Mouse (Mus musculus) lung, postnatal 4 days (tissue): ENCODE measurements around the gene Rasa3.

ENCODE experiments used
- DNase-seq, 2 experiments: peaks; one replicate each; pipeline ENCODE4 v3.0.0; 2021

The Rasa3 gene

DNA sequence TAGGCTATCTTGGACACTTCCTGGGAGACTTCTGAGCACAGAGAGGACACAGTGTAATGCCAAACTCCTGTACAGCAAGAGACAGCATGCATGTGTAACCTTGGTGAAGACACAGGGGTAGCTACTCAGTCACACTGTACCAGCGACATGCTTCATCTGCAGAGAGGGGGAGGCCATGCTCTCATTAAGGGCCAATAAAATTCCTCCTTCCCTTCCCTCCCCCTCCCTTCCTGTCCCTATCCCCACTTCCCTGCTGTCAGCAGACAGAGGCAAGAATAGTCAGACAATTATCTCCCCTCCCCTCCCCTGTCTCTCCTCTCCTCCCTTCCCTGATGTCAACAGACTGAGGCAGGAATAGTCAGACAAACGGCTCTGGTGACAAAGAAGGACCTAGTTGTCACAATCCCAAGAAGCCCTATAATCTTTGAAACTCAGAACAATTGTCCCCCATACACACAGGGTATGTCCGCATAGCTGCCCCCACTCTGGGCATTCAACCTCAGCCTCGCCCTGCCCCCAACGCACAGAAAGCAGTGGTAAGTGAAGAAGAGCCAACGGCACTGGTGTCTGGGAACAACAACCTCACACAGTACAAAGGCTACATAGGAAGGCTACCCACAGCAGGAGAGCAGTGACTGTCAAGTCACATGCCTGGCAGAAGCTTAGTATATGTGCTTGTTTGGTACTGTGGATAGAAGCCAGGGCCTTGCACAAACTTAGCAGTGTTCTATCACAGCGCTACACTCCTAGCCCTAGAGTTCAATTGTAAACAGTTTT lies 28.8 kb downstream of the Rasa3 start:
- DNase-seq = peak; percentile 45 to 55

DNA sequence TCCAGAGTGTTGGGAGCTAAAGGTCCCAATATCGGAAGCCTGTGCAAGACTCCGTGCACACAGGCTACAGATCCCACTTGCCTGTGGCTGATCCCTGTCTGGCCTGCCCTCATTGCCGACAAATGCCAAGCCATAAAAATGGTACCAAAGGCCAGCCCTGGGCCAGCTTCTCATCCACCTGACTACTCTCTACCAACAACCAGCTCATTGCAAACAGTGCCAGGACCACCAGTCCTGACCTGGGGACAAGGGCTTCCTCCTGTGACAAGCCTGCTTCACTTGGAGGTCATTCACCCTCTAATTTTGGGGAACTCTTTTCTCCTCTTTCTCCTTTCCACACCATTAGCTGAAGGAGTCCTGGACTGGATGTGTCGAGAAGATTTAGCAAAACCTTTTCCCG lies 29.8 kb downstream of the Rasa3 start:
- no peak for DNase-seq

DNA sequence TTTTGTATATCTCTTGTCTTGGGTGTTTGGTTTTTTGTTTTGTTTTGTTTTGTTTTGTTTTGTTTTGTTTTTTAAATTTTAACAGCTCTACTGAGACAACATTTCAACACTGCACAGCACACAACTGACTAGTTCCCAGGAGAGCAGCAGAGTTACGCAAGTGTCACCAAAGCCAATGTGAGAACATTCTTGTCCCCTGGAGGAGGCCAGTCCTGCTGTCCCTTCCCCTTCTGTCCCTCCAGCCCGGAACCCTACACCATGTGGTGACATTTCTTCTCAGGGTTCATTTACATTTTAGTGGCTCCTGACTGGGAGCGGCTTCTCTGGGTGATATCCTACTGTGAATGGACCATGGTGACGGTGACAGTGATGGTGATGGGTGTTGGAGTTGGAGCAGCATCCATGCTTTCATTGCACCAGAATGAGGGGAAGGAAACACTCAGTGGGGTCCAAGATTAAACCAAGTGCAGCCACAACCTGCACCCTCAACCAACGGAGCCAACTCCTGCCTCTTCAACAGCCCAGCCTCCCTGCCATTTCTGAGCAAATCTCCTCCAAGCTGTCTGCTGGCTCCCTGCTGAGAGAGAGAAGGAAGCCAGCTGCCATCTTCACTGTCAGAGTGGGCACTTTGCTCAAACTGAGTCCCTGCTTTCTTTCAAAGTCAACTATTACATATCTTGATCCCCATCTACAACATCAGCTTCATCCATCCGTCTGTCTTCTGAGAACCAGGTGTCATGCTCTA lies 32.3 kb downstream of the Rasa3 start:
- peak; percentile 35 to 44 for DNase-seq

DNA sequence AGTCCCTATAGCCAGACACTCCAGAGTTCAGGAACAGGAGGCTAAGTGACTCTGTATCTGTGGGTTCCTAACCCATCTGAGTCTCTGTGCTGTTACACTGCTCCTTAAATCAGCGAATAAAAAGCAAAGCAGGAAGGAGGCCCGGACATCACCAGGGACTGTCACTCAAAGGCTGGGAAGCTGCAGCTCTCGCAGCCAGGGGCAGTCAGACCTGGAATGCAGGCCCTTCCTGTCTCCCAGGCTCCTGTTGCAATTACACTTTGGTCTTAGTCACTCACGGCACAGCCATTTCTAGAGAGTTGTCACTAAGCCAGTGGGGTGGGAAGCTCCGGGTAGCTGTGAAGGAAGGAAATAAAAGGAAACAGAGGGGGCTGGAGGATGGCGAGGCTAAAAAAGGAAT lies 33.2 kb downstream of the Rasa3 start:
- DNase-seq = peak in 1 of 2 experiments; percentile 66

DNA sequence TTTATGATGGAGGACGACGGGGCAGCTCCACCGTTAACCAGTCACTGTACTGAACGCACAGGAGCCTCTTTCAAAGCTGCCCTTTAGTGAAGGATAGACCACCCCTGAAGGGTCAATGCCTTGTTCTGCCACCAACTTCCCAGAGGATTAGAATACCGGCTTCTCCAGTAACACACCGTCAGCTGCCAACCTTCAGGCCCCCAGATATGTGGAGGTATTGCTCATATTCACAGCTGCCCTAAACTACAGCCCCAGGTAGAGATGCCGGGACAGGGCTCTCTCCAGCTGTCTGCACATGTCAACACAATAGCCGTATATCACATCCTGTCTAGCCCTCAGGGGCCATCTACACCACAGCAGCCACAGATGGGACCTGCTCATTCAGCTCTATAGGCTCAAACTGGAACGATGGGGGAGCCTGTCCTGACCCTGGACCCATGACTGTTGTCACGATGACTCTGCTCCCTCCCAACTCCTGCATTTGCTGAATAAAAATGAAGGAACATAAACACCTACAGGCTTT lies 34.7 kb downstream of the Rasa3 start:
- no peak for DNase-seq

DNA sequence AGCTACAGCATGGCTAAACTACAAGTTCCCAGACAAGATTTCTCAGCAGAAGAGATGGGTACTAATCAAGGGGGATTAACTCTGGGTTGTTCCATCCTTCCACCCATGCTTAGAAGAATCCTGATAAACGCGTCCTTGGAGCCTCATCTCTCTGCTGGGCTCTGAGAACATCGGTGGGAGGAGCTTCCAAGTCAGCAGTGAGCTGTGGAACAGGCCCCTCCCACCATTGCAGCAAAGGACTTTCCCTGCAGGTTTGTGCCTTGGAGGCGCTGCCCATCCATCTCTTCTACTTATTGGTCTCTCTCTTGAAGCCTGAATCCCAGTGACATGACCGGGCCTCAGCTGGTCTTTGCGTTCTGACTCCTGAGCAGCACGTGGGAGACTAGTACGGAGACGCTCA lies 36.2 kb downstream of the Rasa3 start:
- no peak for DNase-seq

DNA sequence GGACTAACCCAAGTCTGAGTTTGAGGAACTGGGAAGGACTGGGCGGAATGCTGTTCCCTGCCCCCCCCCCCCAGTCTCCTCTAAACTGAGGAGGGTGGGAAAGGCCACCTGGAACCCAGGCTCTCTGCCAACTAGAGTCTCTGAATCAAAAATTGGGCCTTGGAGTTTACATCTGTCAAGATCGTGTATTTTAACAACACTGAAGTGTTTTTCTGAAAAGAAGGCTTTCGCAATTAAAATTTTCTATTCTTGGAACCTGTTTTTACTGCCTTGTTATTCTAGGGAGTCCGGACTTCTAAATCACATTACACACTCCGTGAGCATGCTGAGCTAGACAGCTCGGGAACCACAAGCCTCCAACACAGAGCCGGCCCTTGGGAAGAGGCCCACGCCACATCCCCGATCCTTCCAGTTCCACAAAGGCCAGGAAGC lies 36.9 kb downstream of the Rasa3 start:
- peak; percentile 32 to 50 for DNase-seq

DNA sequence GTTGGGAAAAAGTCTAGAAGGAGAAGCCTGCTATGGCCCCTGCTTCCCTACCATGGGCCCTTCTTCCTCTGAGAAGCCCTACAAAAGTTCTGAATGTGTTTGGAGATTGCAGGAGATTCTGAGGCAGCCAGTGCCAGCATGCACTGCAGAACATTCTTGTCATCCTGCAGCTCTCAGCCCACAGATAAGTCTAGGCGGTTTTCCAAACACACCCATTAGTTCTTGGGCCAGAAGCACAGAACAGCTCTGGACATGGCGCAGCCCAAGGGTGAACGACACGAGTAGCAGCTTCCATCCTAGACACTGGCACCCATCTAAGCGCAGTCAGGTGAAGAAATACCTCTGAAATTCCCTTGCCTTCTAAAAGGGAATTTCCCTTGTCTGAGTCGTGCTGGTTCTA lies 44.3 kb downstream of the Rasa3 start:
- peak in 1 of 2 experiments; percentile 24 for DNase-seq

DNA sequence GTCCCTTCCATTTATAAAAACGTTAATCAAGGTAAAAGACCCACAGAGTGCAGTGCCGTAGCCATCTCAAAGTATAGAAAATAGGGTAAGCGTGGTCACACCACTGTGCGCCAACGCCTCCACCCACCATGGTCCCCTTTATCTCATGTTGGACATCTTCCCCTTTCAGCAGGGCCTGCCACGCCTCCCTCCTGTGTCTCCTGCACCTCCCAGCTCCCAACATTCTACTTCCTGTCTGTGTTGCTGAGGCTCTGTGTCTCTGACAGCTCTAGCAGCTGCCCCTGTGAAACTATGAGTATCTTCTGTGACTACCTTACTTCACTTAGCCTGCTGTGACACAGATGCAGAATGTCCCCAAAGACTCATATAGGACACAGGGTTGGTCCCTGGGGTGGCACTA lies 45.1 kb downstream of the Rasa3 start:
- peak in 1 of 2 experiments; percentile 39 for DNase-seq

DNA sequence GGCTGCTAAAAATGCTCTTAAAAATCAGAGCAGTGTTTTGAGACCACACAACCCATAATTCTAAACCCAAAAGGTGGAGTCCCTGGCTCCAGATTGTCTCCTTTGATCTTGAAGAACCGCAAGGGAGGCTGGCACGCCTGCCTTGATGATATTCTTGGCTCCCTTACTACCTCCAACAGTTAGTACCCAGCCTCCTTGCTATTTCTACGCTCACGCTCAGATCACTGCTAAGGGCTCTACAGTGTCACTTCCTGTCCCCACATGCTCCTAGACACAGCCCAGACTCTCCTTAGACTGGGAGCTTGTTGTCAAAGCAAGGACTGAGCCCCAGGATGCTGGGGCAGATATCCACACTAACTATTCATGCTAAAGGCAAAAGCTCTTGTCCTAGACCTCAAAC lies 46.6 kb downstream of the Rasa3 start:
- peak in 1 of 2 experiments; percentile 13 for DNase-seq

DNA sequence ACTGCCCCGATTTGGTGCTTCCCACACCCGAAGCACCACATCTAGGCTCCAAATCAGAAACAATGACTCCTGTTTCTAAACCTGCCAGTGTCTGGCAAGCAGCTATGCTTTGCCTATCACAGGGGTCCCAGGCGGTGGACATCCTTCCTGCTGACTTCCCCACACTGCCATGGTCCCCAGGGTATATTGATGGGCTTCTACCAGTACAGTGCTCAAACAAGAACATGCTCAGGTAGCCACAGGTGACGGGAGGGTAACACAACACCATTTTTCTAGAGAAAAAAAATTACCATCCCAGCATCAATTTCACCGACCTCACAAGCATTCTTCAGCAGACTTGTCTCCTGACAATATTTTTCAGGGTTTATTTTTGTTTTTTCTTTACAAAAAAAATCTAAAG lies 47.2 kb downstream of the Rasa3 start:
- peak in 1 of 2 experiments; percentile 12 for DNase-seq

DNA sequence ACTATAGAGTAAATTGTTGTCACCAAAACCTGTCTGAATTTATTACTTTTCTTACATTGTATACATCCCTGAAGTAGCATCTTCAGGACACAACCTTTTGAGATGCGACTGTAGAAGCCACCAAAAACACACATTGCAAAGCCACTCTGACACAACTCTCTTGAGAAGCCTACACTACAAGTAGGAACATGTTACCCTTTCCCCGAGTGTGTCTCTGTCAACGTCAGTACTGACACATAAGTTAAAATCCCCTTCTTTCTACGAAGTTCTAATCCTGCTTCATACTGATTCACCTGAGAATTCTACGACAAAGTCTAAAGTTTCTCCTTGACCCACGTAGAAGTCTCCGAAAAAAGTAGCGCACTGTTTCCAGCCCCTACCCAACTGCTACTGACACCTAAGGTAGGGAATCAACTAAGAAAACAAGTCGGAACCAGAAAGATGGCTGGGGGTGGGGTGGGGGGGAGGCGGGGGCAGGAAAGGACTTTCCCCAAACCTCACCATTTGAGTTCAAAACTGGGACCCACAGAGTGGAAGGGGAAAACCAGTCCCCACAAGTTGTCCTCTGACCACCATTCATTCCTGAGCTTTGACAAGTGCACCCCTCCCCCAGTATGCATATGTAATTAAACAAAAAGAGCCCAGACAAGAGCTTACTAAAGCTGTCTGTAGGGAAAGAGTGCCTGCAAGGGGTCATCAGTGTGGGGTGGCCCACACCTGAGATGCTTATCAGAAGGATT lies 47.9 kb downstream of the Rasa3 start:
- no peak for DNase-seq

DNA sequence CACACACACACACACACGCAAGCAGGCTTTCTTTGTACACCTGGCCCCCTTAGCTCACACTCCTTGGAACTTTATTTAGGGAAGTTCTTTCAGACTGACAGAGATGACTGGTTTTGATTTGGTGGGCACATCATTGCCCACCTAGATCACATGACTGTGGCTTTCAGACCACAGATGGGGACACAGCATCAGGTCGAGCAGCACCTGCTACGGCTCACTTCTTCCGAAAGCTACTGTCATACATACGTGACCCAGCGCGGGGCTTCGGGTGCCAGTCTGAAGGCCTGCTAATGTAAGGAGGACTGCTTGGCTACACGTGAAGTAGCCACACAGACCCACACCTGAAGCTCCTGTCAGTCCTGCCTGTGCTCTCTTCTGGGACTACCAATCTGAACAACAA lies 49.3 kb downstream of the Rasa3 start:
- DNase-seq = peak in 1 of 2 experiments; percentile 13

DNA sequence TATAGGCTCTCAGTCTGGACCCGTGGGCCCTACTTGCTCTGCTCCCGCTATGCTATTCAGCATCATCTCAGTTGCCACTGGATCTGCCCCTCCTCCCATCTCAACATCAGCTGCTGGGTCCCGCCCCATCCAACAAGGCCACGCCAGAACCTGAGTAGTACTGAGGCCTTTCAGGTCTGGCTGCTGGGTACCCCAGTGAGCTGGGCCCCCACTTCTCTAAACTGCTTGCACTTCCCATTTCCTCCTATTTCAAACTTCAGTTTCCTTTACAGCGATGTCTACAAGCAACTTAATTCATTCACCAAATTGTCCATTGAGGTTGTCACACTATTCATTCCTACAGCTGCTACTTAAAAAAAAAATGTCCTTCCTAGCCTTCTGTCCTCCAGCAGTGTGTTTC lies 49.8 kb downstream of the Rasa3 start:
- peak in 1 of 2 experiments; percentile 20 for DNase-seq

DNA sequence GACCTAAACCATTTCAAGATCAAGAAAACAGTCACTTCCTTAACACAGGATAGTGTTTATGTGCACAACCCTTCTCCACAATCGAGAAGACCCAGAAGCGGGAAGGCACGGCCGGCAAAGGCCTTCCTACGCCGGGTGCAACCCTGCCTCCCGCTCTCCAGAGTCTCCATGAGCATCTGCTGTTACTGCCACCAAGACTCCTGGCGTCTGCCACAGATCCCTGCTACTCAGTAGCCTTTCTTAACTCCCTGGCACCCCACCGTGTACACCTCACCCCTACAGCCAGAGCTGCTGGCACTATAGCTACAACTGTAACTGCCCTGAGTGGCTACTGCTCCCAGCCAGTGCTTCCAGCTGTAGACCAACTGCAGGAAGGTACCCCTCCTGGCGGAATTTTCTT lies 51.3 kb downstream of the Rasa3 start:
- DNase-seq = peak in 1 of 2 experiments; percentile 29

DNA sequence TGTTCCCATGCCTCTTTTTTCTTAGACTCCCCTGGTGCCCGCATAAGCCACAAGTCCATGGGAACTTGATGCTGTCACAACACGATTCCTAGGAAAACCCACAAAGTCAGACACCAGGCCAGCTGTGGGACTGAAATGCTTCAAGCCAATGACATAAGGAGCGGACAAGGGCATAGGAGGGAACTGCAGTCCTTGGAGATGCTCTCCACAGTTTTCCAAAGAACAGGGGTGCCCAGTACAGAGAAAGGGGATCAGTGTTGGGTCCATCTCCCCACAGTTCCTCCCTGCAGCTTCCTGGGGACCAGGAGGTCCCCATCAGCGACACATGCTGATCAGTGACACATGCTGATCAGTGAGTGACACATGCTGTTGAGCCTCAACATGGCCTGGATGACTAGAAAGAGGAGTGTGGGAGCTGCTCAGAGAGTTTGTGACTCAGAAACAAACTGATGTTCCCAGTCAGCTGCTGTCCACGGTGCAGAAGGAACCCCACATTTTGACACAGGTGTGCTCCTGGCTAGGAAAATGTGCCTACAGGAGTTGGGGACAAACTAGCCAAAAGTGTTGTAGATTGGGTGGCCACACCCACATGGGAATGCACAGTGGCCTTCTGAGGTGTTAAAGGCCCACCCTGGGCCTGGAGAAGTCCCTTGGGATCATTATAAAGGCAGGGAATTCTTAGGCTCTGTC lies 52.0 kb downstream of the Rasa3 start:
- peak; percentile 20 to 63 for DNase-seq

DNA sequence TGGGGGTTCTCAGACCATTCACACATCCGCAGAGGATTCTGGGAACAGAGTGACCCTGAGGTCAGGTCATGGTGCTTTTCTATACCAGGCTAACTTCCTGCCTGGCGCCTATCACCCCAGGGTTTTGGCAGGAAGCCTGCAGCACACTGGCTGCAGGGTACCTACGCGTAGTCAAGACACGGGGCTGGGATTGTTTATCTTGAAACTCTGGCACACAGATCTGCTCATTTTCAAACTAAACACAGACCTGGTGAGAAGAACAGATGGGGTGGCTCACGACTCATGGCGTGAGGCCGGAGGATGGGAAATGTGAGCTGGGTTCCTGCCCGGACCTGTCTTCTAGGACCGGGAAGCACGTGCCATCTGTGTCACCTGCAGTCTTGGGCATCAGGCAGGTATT lies 52.5 kb downstream of the Rasa3 start:
- DNase-seq = peak; percentile 78 to 89

DNA sequence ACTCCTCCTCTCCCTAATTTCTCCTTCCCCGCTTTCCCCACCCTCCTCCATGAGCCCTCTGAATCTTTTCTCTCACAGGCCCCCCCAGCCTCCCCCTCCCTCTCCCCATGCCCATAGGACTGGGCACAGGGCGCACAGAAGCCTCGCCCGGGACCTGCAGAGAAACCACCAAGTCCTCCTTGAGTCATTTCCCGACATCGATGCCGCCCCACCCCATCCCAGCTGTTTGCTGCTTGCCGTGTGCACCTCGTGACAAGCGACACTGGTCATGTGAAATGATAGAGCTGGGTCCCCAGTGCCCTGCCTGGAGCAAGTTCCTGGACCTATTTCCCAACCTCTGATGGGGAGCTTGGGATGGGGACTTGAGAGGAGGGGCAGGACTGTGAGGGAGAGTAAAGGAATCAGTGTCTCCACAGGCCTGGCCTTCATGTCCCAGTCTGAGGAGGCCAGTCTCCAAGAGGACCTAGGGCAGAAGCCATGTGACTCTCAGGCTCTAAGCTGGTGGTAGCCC lies 53.4 kb downstream of the Rasa3 start:
- peak; percentile 62 to 70 for DNase-seq

DNA sequence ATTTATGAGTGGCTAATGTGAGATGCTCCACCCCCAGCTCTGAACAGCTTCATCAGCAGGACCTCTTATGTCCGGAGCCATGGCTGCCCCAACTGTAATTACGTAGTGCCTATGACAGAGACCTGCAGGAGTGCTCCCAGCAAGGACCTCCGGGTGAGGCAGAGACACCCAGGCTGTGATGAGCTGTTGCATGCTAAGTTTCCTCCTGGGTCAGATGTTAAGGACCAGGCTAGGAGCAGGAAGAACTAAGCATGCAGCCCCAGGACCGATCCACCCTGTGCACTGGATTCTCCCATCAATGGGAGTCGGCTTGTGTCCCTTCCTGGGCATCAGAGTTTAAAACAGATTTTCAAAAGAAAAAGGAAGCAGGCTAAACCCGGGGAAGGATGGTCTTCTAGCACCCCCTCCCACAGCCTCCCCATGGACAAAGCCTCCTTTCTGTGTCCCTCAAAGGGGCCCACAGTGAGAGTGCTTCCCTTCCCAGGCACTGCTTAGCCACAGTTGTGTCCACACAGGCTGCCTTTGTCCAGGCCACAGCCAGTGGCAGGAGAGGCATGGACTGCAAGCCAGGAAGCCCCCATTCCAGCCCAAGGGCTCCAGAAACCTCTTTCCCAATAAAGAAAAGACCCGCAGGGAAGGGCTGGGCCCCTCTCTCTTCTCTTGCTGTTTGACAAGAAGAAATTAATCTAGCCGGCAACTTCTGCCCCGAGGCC lies 54.2 kb downstream of the Rasa3 start:
- peak in 1 of 2 experiments; percentile 35 for DNase-seq

DNA sequence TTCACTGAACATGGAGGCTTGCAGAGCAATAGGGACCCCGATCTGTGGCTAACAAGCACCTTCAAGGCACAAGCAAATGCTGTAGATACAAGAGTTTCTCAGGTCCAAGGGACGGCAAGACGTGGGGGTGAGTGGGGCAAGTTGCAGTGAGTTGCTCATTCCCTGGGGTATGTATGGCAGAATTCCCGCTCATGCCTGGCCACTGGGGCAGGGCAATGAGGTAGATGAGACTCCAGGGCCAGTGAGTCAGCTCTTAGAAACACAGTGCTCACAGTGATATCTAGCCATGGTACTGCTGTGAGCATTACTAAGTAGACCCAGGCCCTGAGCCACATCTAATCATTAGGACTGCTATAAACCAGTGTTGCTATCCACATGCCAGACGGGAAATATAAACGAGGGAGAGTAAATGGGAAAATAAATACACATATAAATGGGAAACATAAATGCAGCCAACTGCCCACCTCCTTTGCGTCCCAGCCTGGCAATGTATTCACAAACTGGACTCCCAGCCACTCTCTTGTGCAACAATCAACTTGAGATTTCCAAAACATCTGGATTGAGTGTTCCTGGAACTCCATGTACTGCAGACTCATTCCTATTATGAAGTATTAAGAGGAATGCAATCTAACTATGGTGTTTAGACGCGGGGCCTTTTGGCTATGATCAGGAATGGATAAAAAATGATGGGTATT lies 57.0 kb downstream of the Rasa3 start:
- DNase-seq = peak in 1 of 2 experiments; percentile 61
